Mouse (Mus musculus) layer of hippocampus, postnatal 36 days (tissue): ENCODE results near the gene Ephx3. TPM values are rescaled to one million over a fixed set of nuclear protein-coding genes. Genes with fewer than 3 reads are reported as not detected.
"Not testable (repeated sequence)": the region's sequence is repeated elsewhere in the genome, so short reads cannot be mapped to it uniquely, and the experiment has no call there.

Source experiments
- DNase-seq, 2 experiments: peaks; one replicate each; pipeline ENCODE4 v3.0.0; 2022
- total RNA-seq, 2 experiments: library from RNA; stranded (reverse); gene quantifications; 2 replicates each; pipeline ENCODE4 v1.2.3; 2021

Ephx3 gene
- total RNA-seq = under 1 TPM; 0.23 to 0.75 TPM

DNA sequence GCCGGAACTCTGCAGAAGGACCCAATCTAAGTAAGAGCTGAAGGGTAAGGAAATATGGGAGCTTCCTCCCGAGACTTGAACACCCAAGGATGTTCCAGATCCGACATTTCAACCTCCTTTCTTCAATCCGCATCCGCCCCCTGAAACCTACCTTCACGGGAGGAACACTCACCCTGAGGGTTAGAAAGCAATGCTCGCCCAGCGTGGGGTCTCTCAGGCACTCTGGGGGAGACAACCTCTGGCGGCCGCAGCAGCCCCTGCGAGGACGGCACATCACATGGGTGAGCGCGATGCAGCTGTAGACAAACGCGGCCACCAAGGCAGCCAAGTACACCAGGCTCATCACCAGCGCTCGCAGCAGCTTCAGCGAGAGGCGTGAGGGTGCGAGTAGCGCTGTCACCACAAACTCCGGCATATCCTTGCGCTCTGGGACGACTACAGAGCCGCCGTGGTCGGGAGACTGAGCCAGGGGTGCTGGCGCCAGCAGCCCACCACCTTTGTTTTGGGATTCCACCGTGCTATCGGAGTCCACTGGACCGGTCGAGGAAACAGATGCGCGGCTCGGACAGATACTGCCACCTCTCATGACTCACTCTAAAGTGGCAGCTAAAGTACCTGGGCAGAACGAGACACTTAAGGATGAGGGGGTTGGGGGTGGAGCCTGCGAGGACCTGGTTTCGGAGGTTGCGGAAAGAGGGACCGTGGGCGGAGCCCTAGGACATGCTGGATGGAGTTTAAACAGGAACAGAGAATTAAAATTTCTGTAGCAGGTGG, at the start of gene Ephx3:
Gene Ephx3 (minus strand): TSS at position 687 of the 774 bp plus-strand sequence.
- DNase-seq = no peak

GRCm38 (mm10) chr17:32238589-32238988, 49.2 kb upstream of the Ephx3 start:
- DNase-seq = no peak

DNA sequence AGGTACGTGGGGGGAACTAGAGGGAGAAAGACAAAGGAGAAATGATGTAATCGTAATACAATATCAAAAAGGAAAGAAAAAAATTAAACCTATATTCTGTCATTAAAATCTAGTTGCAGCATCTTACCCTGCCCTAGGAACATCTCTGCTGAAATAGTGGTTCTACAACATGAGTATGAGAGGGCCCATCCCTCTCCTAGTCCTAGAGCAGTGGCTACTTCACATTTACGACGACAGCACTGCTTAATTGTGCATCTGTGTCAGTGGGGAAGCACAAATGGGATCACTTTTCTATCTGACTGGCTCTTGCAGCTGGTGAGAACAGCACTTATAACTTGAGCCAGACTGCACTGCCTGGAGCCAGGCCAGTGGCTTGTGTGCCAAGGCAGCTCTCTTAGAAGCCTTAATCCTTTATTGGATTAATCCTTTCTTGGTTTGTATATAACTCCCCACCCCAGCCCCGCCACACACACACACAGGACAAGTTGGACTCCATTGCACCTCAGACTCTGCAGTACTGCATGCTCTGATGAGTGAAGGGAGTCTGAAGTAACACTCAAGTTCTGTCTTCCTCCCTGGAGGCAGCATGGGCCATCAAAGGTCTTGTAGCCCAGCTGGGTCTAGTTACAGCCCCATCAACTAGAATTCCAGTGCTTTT, 46.3 kb upstream of the Ephx3 start:
- peak; percentile 53 to 66 for DNase-seq

- no peak for DNase-seq
Measured at GRCm38 (mm10) chr17:32233174-32233573, 43.8 kb upstream of the Ephx3 start.

- no peak for DNase-seq
Measured at GRCm38 (mm10) chr17:32229256-32229655, 39.9 kb upstream of the Ephx3 start.

- no peak for DNase-seq
Measured at GRCm38 (mm10) chr17:32220873-32221272, 31.5 kb upstream of the Ephx3 start.

DNA sequence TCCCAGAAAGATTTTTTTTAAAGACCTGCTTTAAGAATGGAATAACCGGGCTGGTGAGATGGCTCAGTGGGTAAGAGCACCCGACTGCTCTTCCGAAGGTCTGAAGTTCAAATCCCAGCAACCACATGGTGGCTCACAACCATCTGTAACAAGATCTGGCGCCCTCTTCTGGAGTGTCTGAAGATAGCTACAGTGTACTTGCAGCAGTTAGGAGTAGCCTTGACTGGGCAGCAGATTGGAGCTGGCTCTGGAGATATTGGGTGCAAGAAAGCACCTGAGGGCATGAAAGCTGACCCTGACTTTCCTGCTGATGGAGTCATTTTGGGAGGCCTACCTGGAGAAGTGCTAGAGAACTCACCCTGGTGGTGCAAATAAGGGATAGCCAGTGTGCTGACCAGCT, 26.2 kb upstream of the Ephx3 start:
- DNase-seq = not testable (repeated sequence)

DNA sequence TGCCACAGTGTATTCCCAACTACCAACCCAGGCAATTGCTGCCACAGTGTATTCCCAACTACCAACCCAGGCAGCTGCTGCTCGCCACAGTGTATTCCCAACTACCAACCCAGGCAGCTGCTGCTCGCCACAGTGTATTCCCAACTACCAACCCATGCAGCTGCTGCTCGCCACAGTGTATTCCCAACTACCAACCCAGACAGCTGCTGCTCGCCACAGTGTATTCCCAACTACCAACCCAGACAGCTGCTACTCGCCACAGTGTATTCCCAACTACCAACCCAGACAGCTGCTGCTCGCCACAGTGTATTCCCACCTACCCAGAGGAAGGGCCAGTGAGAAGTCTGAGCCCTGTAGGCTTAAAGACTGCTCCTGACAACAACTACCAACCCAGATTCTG, 22.2 kb upstream of the Ephx3 start:
- DNase-seq = not testable (repeated sequence)

GRCm38 (mm10) chr17:32209752-32210151, 20.4 kb upstream of the Ephx3 start:
- peak; percentile 49 to 60 for DNase-seq

GRCm38 (mm10) chr17:32209144-32209543, 19.8 kb upstream of the Ephx3 start:
- DNase-seq = no peak

- DNase-seq = no peak
Measured at GRCm38 (mm10) chr17:32207586-32208245, 18.4 kb upstream of the Ephx3 start.

DNA sequence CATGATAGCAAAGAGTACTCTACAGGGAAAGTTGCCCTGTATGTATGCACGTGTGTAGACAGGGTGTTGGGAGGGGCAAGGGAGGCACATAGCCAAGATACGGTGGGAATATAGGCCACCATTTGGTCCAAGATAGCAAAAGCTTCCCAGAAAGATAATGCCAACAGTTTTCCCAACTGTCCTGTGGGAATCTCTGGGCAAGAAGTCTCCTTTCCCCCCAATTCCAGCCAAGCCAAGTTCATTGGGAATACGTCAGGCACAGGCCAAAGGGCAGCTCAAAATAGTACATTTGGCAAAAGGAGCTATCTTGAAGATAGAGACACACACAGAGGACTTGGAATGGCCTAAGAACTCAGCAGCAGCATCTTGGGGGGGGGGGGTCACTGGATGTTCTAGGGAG, 16.0 kb upstream of the Ephx3 start:
- DNase-seq = no peak

GRCm38 (mm10) chr17:32202972-32203371, 13.6 kb upstream of the Ephx3 start:
- no peak for DNase-seq

- DNase-seq = no peak
Measured at GRCm38 (mm10) chr17:32201086-32201485, 11.7 kb upstream of the Ephx3 start.

GRCm38 (mm10) chr17:32199796-32200195, 10.4 kb upstream of the Ephx3 start:
- DNase-seq = no peak

DNA sequence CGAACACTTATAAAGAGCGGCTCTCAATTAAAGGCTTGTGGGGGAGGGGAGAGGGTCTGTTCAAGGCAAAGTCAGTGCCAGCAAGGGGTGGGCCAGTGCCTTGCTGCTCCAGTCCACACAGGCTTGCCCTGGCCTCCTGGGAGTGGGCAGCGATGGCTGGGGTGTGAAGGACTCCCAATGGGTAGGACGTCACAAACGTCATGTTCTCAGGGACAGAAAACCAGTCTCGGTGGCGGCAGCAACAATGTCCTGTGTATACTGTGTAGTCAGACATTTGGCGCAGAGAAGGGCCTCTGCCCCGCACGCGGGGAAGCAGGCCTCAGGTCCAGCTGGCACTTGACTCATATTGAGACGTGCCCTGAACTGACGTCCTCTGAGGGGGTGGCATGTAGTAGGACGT, 7.8 kb upstream of the Ephx3 start:
- DNase-seq = no peak

DNA sequence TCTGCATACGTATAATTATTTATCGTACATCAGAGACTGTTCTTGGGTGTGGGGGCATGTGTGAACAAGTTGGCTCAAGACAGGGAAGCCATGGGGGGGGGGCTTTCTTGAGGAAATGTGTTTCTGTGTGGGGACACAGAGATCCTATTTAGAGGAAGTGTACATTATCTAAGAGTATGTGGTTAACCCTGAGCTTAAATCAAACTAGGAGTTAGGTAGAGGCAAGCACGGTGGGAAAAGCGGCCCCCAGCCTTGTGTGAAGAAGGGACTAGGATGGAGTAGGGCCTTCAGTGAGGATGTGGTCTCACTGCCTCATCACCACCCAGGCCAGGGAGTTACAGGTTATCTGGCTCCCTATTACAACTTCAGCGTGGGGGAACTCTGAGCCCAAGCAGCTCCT, 6.4 kb upstream of the Ephx3 start:
- no peak for DNase-seq

DNA sequence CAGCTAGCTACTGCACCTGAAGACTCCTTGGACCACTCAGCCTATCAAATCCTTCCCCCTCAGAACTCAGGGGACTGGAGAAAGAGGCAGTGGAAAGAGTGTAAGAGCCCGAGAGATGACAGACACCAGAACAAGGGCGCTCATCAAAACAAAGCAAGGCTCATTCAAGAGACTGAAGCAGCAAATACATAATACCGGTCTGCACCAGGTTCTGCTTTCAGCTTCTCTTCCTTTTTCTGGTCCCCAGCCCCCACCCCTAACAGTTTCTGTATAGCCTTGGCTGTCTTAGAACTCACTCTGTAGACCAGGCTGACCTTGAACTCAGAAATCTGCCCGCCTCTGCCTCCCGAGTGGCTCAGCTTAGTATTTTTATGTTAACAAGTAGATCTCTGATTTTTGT, 3.7 kb upstream of the Ephx3 start:
- DNase-seq = no peak

DNA sequence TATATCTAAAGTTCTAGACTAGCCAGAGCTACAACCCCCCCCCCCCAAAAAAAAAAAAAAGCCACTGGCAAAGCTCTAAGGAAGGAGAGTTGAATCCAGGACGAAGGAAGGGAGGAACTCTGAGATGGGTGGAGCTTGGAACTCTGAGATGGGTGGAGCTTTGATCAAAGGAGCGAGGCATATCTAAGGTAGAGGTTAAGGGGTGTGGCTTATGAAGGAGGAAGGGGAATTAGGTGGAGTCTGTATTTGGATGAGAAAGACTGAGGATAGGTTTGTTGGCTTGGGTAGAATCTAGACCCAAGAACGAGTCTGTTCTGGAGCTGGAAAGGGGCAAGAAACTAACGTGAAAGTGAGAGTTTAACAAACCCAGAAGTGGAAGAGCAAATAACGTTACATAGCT, 501 bp upstream of the Ephx3 start:
- no peak for DNase-seq

GRCm38 (mm10) chr17:32183017-32183416, 6.3 kb downstream of the Ephx3 start:
- DNase-seq = no peak

- no peak for DNase-seq
Measured at GRCm38 (mm10) chr17:32179621-32180491, 9.5 kb downstream of the Ephx3 start.

DNA sequence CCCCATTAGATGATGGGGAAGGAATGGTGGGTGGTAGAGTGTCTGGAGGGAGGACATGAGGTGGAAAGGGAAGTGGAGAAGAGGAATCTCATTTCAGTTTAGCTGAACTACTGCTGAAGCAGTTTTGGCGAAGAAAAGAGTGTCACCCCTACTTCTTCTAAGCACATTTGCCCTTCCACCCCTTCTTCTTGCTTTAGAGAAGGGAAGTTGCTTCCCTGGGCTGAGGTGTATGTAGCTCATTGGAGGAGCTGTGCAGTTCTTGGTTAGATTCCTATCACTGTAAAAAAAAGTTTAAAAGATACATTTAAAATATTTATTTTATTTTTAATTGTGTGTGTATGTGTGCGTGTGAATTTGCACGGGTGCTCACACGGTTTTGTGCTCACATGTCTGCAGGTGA, 12.4 kb downstream of the Ephx3 start:
- DNase-seq = no peak

DNA sequence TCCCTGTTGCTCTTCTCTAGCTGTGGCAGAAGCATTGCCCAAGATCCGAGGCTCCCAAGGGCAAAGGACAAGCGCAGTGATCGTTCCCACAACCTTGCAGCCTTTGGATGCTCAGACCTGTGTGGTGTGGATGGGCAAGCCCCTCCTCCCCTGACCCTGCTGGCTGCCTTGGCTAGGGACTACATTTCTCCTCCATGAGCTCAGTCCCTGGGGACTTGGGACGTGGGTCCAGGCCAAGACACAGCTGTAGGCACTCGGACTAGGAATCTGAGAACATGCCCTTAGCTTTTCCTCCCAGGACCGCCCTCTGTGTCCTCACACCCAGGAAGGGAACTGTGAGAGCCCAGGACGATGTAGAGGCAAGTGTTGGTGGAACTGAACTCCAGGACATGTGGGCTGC, 16.2 kb downstream of the Ephx3 start:
- DNase-seq = no peak
